Mouse (Mus musculus): Measurements from ENCODE around the gene Wrap53. TPM values are rescaled to one million over a fixed set of nuclear protein-coding genes. Genes with fewer than 3 reads are reported as not detected.

The Wrap53 gene
- polyA plus RNA-seq, 1 experiment from 2014 or later: 21.6 TPM

- no peak overlapping the region for H3K4me2 ChIP-seq
- H3K36me3 ChIP-seq: no peaks in the 10 kb centered on the region
- H3K9me3 ChIP-seq: no peaks in the 10 kb centered on the region
- no peaks in the 10 kb centered on the region for H3K4me1 ChIP-seq
- WGBS: 85% methylated on average over 9 of the region's 9 CpGs
- no peaks in the 10 kb centered on the region for H3K27me3 ChIP-seq (replicated peaks)
- ATAC-seq (ENCODE audit: insufficient read depth, low FRiP score, low read depth): no peak
- H3K9ac ChIP-seq: no peak overlapping the region
- no peak overlapping the region for H3K4me3 ChIP-seq (replicated peaks)
- H3K27ac ChIP-seq: no peak overlapping the region
These were observed 54.4 kb downstream of the Wrap53 start for GRCm38 (mm10) chr11:69525661-69526060.

DNA sequence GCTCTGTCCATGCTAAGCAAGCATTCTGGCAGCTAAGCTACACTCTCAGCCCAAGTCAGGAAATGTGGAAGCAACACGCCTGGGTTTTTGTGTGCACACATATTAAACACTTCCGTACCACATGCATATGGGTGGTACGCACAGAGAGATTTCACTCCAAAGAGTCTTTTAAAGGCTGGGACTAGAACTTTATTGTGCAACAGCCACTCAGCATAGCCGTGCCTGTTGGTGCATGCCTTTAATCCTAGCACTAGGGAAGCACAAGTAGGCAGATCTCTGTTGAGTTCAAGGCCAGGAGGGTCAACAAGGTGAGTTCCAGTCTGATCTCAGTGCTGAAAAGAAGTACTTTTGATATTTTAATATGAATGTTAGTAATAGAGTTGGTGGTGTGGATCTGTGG lies 56.4 kb downstream of the Wrap53 start:
- Histone ChIP-seq H3K27ac (no peak overlapping the region; the same call in 1 of the 2 replicates), H3K36me3 (no peaks in the 10 kb centered on the region), H3K9me3 (no peaks in the 10 kb centered on the region), H3K4me1 (no peaks in the 10 kb centered on the region), H3K9ac (no peak overlapping the region), H3K4me3 (replicated peaks) (no peak overlapping the region), H3K27me3 (replicated peaks) (no peaks in the 10 kb centered on the region), H3K4me2 (no peak overlapping the region)
- no peak for ATAC-seq (ENCODE audit: insufficient read depth, low FRiP score, low read depth)
- 80% methylated on average over 4 of the region's 4 CpGs for WGBS

DNA sequence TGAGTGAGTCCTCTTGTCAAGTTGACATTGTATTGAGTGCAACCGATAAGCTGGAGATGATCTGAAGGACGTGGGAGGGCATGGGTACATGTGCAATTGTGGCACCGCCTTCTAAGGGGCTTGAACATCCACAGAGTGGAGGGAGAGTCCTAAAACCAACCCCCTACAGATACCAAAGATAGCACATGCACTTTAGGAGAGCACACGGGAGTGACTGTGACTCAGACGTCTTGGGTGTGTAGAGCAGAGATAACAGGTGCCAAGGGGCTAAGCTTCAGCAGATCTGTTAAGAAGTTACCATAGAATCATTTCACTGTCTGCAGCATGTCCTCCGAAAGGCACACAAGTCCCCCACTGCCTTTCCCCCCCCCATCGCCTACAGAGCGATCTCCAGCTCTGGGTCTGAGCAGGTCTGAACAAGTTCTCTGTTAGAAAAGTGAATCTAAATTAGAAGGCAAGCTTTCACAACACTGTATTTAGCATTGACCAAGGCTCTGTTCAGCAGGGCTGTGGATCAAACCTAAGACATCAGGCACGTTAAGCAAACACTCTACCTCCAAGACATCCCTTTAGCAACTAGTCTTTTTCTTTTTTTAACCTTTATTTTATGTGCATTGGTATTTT lies 58.4 kb downstream of the Wrap53 start:
- ATAC-seq (ENCODE audit: insufficient read depth, low FRiP score, low read depth): no peak
- WGBS: 76% methylated on average over 9 of the region's 9 CpGs
- Histone ChIP-seq H3K27ac (no peak overlapping the region), H3K27me3 (replicated peaks) (no peaks in the 10 kb centered on the region), H3K36me3 (no peaks in the 10 kb centered on the region), H3K9me3 (no peaks in the 10 kb centered on the region), H3K4me2 (no peak overlapping the region), H3K4me3 (replicated peaks) (no peak overlapping the region), H3K9ac (no peak overlapping the region), H3K4me1 (no peaks in the 10 kb centered on the region)

DNA sequence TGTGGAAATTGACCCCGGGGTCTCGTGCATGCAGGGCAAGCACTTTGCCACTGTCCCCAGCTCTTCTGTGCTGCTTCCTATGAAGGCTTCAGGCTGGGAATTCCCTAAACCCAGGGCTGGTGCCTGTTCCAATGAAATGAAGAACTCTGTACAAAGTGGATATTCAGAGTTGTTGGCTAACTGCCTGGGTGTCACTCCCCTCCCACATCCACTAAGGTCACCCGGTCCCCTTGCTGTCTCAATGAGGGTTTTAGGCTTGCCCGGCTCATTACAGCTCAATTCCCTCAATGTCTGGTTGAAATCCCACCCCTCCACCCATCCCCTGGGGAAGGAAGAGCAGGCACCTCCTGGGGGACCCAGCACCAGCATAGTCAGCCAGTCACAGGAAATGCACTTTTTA lies 60.1 kb downstream of the Wrap53 start:
- Histone ChIP-seq H3K4me1 (no peaks in the 10 kb centered on the region), H3K9me3 (no peaks in the 10 kb centered on the region), H3K4me2 (no peak overlapping the region), H3K4me3 (replicated peaks) (no peak overlapping the region), H3K36me3 (no peaks in the 10 kb centered on the region), H3K9ac (no peak overlapping the region), H3K27ac (no peak overlapping the region), H3K27me3 (replicated peaks) (no peaks in the 10 kb centered on the region)
- WGBS: 74% methylated on average over 4 of the region's 4 CpGs
- ATAC-seq (ENCODE audit: insufficient read depth, low FRiP score, low read depth): peak; percentile 27; the same call in 1 of the 2 replicates

DNA sequence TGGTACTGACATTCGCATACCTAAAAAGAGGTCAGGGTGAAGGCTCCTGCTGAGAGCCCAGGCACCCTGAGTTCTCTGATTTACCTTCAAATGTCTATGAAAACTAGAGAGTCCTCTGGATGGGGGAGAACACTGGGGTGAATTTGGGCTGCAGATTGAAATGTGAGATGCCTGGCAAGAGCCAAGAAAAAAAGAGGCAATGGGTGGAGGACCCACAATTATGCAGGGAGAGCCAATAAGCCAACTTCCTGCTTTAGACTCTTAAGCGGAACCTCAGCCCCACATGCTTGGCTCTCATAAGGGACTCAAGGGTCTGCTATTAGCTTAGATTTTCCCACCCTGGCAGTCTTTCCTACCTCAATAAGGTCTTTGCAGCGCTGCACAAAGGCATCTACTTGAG lies 63.4 kb downstream of the Wrap53 start:
- H3K36me3 ChIP-seq: no peaks in the 10 kb centered on the region
- no peaks in the 10 kb centered on the region for H3K27me3 ChIP-seq (replicated peaks)
- no peak overlapping the region for H3K4me2 ChIP-seq
- H3K4me3 ChIP-seq (replicated peaks): no peak overlapping the region
- 56% methylated on average over 3 of the region's 3 CpGs for WGBS
- H3K4me1 ChIP-seq: no peaks in the 10 kb centered on the region
- ATAC-seq (ENCODE audit: insufficient read depth, low FRiP score, low read depth): no peak
- H3K9me3 ChIP-seq: no peaks in the 10 kb centered on the region
- H3K9ac ChIP-seq: no peak overlapping the region
- H3K27ac ChIP-seq: no peak overlapping the region; the same call in 1 of the 2 replicates

GRCm38 (mm10) chr11:69516151-69516640 lies 63.9 kb downstream of the Wrap53 start:
- H3K9ac ChIP-seq: no peak overlapping the region
- 60% methylated on average over 15 of the region's 15 CpGs for WGBS
- no peaks in the 10 kb centered on the region for H3K9me3 ChIP-seq
- H3K36me3 ChIP-seq: no peaks in the 10 kb centered on the region
- H3K27ac ChIP-seq: no peak overlapping the region; the same call in 1 of the 2 replicates
- no peak for ATAC-seq (ENCODE audit: insufficient read depth, low FRiP score, low read depth)
- H3K27me3 ChIP-seq (replicated peaks): no peaks in the 10 kb centered on the region
- no peak overlapping the region for H3K4me3 ChIP-seq (replicated peaks)
- no peak overlapping the region for H3K4me2 ChIP-seq
- no peaks in the 10 kb centered on the region for H3K4me1 ChIP-seq

- Histone ChIP-seq H3K36me3 (no peaks in the 10 kb centered on the region), H3K4me3 (replicated peaks) (no peak overlapping the region), H3K9ac (no peak overlapping the region), H3K4me1 (no peaks in the 10 kb centered on the region), H3K27ac (no peak overlapping the region), H3K4me2 (no peak overlapping the region), H3K9me3 (no peaks in the 10 kb centered on the region), H3K27me3 (replicated peaks) (no peaks in the 10 kb centered on the region)
- WGBS: 10% methylated on average over 6 of the region's 6 CpGs
- peak; percentile 64; the same call in 1 of the 2 replicates for ATAC-seq (ENCODE audit: insufficient read depth, low FRiP score, low read depth)
These were observed 66.2 kb downstream of the Wrap53 start for GRCm38 (mm10) chr11:69513840-69514239.

Other genes with a start within 250 kb of the Wrap53 start
- gene Rnf227, start 239.8 kb downstream of the Wrap53 start, polyA plus RNA-seq (2015; fragmentation: Nextera tagmentation; extraction: Ambion mirVana): 12.6 and 12.8 TPM in 2 replicates
- 53.4 and 54.0 TPM in 2 replicates for gene Chd3, start 210.8 kb downstream of the Wrap53 start, polyA plus RNA-seq (2015; fragmentation: Nextera tagmentation; extraction: Ambion mirVana)
- gene Naa38, start 184.8 kb downstream of the Wrap53 start, polyA plus RNA-seq (2015; fragmentation: Nextera tagmentation; extraction: Ambion mirVana): 154 and 179 TPM in 2 replicates
- gene Cyb5d1, start 184.6 kb downstream of the Wrap53 start, polyA plus RNA-seq (2015; fragmentation: Nextera tagmentation; extraction: Ambion mirVana): 24.9 and 25.3 TPM in 2 replicates
- 26.7 and 29.4 TPM in 2 replicates for gene Tmem88, start 182.0 kb downstream of the Wrap53 start, polyA plus RNA-seq (2015; fragmentation: Nextera tagmentation; extraction: Ambion mirVana)
- gene Kdm6b, start 166.6 kb downstream of the Wrap53 start, polyA plus RNA-seq (2015; fragmentation: Nextera tagmentation; extraction: Ambion mirVana): 25.4 and 26.5 TPM in 2 replicates
- gene Dnah2, start 31.1 kb downstream of the Wrap53 start, polyA plus RNA-seq (2015; fragmentation: Nextera tagmentation; extraction: Ambion mirVana): 0.81 and 1.1 TPM in 2 replicates
- gene Efnb3, start 20.1 kb downstream of the Wrap53 start, polyA plus RNA-seq (2015; fragmentation: Nextera tagmentation; extraction: Ambion mirVana): 10.4 and 12.6 TPM in 2 replicates
- gene Trp53, start 104 bp upstream of the Wrap53 start, polyA plus RNA-seq (2015; fragmentation: Nextera tagmentation; extraction: Ambion mirVana): 122 and 130 TPM in 2 replicates
- 7.5 and 7.7 TPM in 2 replicates for gene Atp1b2, start 25.7 kb upstream of the Wrap53 start, polyA plus RNA-seq (2015; fragmentation: Nextera tagmentation; extraction: Ambion mirVana)
- 0.99 and 2.1 TPM in 2 replicates for gene Shbg, start 37.6 kb upstream of the Wrap53 start, polyA plus RNA-seq (2015; fragmentation: Nextera tagmentation; extraction: Ambion mirVana)
- 14.4 and 17.8 TPM in 2 replicates for gene Sat2, start 41.8 kb upstream of the Wrap53 start, polyA plus RNA-seq (2015; fragmentation: Nextera tagmentation; extraction: Ambion mirVana)
- gene Fxr2, start 52.7 kb upstream of the Wrap53 start, polyA plus RNA-seq (2015; fragmentation: Nextera tagmentation; extraction: Ambion mirVana): 21.0 and 27.0 TPM in 2 replicates
- gene Sox15, start 75.1 kb upstream of the Wrap53 start, polyA plus RNA-seq (2015; fragmentation: Nextera tagmentation; extraction: Ambion mirVana): 3.7 and 6.0 TPM in 2 replicates
- 58.7 and 66.1 TPM in 2 replicates for gene Mpdu1, start 82.4 kb upstream of the Wrap53 start, polyA plus RNA-seq (2015; fragmentation: Nextera tagmentation; extraction: Ambion mirVana)
- 15.5 and 16.3 TPM in 2 replicates for gene Cd68, start 85.9 kb upstream of the Wrap53 start, polyA plus RNA-seq (2015; fragmentation: Nextera tagmentation; extraction: Ambion mirVana)
- gene Eif4a1, start 92.2 kb upstream of the Wrap53 start, polyA plus RNA-seq (2015; fragmentation: Nextera tagmentation; extraction: Ambion mirVana): 442 and 514 TPM in 2 replicates
- gene Senp3, start 101.8 kb upstream of the Wrap53 start, polyA plus RNA-seq (2015; fragmentation: Nextera tagmentation; extraction: Ambion mirVana): 69.1 and 74.5 TPM in 2 replicates
- 0.31 and 0.61 TPM in 2 replicates for gene Tnfsf13, start 105.5 kb upstream of the Wrap53 start, polyA plus RNA-seq (2015; fragmentation: Nextera tagmentation; extraction: Ambion mirVana)
- gene Tnfsf12, start 115.6 kb upstream of the Wrap53 start, polyA plus RNA-seq (2015; fragmentation: Nextera tagmentation; extraction: Ambion mirVana): 8.0 and 8.9 TPM in 2 replicates
- 3.3 and 3.5 TPM in 2 replicates for gene Tnfsfm13, start 115.8 kb upstream of the Wrap53 start, polyA plus RNA-seq (2015; fragmentation: Nextera tagmentation; extraction: Ambion mirVana)
- gene Polr2a, start 178.4 kb upstream of the Wrap53 start, polyA plus RNA-seq (2015; fragmentation: Nextera tagmentation; extraction: Ambion mirVana): 21.0 and 25.8 TPM in 2 replicates
- gene Slc35g3, start 181.7 kb upstream of the Wrap53 start, polyA plus RNA-seq (2015; fragmentation: Nextera tagmentation; extraction: Ambion mirVana): 0.12 TPM in 1 of 2 replicates, not detected in the other
- gene Zbtb4, start 185.7 kb upstream of the Wrap53 start, polyA plus RNA-seq (2015; fragmentation: Nextera tagmentation; extraction: Ambion mirVana): 2.7 and 3.0 TPM in 2 replicates
- gene Chrnb1, start 215.7 kb upstream of the Wrap53 start, polyA plus RNA-seq (2015; fragmentation: Nextera tagmentation; extraction: Ambion mirVana): 5.1 and 6.0 TPM in 2 replicates
- gene Fgf11, start 221.6 kb upstream of the Wrap53 start, polyA plus RNA-seq (2015; fragmentation: Nextera tagmentation; extraction: Ambion mirVana): 2.2 and 2.4 TPM in 2 replicates
- gene Tmem102, start 225.4 kb upstream of the Wrap53 start, polyA plus RNA-seq (2015; fragmentation: Nextera tagmentation; extraction: Ambion mirVana): 19.9 and 20.4 TPM in 2 replicates
- gene Gm39566, start 235.0 kb upstream of the Wrap53 start, polyA plus RNA-seq (2015; fragmentation: Nextera tagmentation; extraction: Ambion mirVana): not detected in 2 replicates
- gene Spem2, start 238.2 kb upstream of the Wrap53 start, polyA plus RNA-seq (2015; fragmentation: Nextera tagmentation; extraction: Ambion mirVana): not detected in 2 replicates
- gene Spem1, start 241.9 kb upstream of the Wrap53 start, polyA plus RNA-seq (2015; fragmentation: Nextera tagmentation; extraction: Ambion mirVana): not detected in 2 replicates